ENCODE assay signal across 8 mouse cellular contexts in genomic region chr15:82015392-82016100, GRCm38 (mm10). TPM values are rescaled to one million over a fixed set of nuclear protein-coding genes. Genes with fewer than 3 reads are reported as not detected.
DNase-seq lines count a peak whose midpoint lies in the region; ATAC-seq lines count a peak whose summit lies in the region.

No protein-coding gene starts in this region.

- peak overlapping the region; percentile 86 for H3K27ac ChIP-seq in liver, embryonic 13.5 days

- intact Hi-C loops in gastrocnemius, postnatal 14 days (cut with DNase I; ENCODE audit: low total_unique reads): no loop called here

- H3K9ac ChIP-seq in liver, embryonic 13.5 days: peak overlapping the region; percentile 97

- no peaks in the 10 kb centered on the region for H3K27me3 ChIP-seq in liver, embryonic 13.5 days

- H3K4me3 ChIP-seq in liver, embryonic 13.5 days (replicated peaks): peak overlapping the region; percentile 94

- H3K4me2 ChIP-seq in liver, embryonic 13.5 days: peak overlapping the region; percentile 89

- no peaks in the 10 kb centered on the region for H3K9me3 ChIP-seq in liver, embryonic 13.5 days (replicated peaks)

- ATAC-seq in liver, embryonic 13.5 days (ENCODE audit: low read depth): no peak

- H3K36me3 ChIP-seq in liver, embryonic 13.5 days: peaks cover 27% of the 10 kb centered on the region

- peak; percentile 26 for DNase-seq in urinary bladder, adult 2 months (ENCODE audit: low spot score)
- no peak for DNase-seq in urinary bladder, postnatal 10 days (ENCODE audit: low spot score)
- peak; percentile 61 to 76 for DNase-seq in cerebellum, postnatal 10 days
- DNase-seq in gastrocnemius, postnatal 14 days: peak; percentile 29
- peak; percentile 28 to 41 for DNase-seq in kidney, adult 8-10 months
- peak; percentile 29 for DNase-seq in liver, embryonic 13.5 days
- DNase-seq in natural killer cell, adult 2 months (ENCODE audit: low spot score in 2 of 2): peak; percentile 5 to 8
- peak; percentile 41 for DNase-seq in thymus, postnatal 14 days

- under 1% methylated on average over 39 of the region's 39 CpGs for WGBS in liver, embryonic 13.5 days (ENCODE audit: insufficient replicate concordance)

- peaks cover 55% of the 10 kb centered on the region for H3K4me1 ChIP-seq in liver, embryonic 13.5 days (replicated peaks)

RNA-seq across cellular contexts. Expression of gene Desi1, which starts 18.1 kb away (rescaled TPM):
- 19.5 and 21.7 TPM in 2 replicates for polyA plus RNA-seq in urinary bladder, adult 2 months (2012; rRNA removed)
- total RNA-seq in gastrocnemius, postnatal 14 days (2021): 10 to 100 TPM; 18.8 to 23.9 TPM
- polyA plus RNA-seq in liver, embryonic 13.5 days (2015; fragmentation: Nextera tagmentation; extraction: Ambion mirVana): 12.8 and 13.7 TPM in 2 replicates

RNA-seq across cellular contexts. Expression of gene Xrcc6, which starts 27.9 kb away (rescaled TPM):
- 18.3 and 20.4 TPM in 2 replicates for polyA plus RNA-seq in urinary bladder, adult 2 months (2012; rRNA removed)
- 10 to 100 TPM; 22.0 to 26.6 TPM for total RNA-seq in gastrocnemius, postnatal 14 days (2021)
- polyA plus RNA-seq in liver, embryonic 13.5 days (2015; fragmentation: Nextera tagmentation; extraction: Ambion mirVana): 77.5 and 87.7 TPM in 2 replicates

RNA-seq across cellular contexts. Expression of gene Snu13, which starts 31.9 kb away (rescaled TPM):
- 77.9 and 79.0 TPM in 2 replicates for polyA plus RNA-seq in urinary bladder, adult 2 months (2012; rRNA removed)
- total RNA-seq in gastrocnemius, postnatal 14 days (2021): 10 to 100 TPM; 40.3 to 46.7 TPM
- polyA plus RNA-seq in liver, embryonic 13.5 days (2015; fragmentation: Nextera tagmentation; extraction: Ambion mirVana): 224 and 231 TPM in 2 replicates

RNA-seq across cellular contexts. Expression of gene 1700029P11Rik, which starts 35.2 kb away (rescaled TPM):
- not detected in 2 replicates for polyA plus RNA-seq in urinary bladder, adult 2 months (2012; rRNA removed)
- total RNA-seq in gastrocnemius, postnatal 14 days (2021): not detected
- not detected in 2 replicates for polyA plus RNA-seq in liver, embryonic 13.5 days (2015; fragmentation: Nextera tagmentation; extraction: Ambion mirVana)

RNA-seq across cellular contexts. Expression of gene 4930407I10Rik, which starts 43.4 kb away (rescaled TPM):
- not detected in 2 replicates for polyA plus RNA-seq in urinary bladder, adult 2 months (2012; rRNA removed)
- not detected for total RNA-seq in gastrocnemius, postnatal 14 days (2021)
- not detected in 2 replicates for polyA plus RNA-seq in liver, embryonic 13.5 days (2015; fragmentation: Nextera tagmentation; extraction: Ambion mirVana)
